Mouse (Mus musculus): ENCODE results near the gene Prr30.
"Not testable (repeated sequence)": the region's sequence is repeated elsewhere in the genome, so short reads cannot be mapped to it uniquely, and the experiment has no call there.

Gene Prr30

DNA sequence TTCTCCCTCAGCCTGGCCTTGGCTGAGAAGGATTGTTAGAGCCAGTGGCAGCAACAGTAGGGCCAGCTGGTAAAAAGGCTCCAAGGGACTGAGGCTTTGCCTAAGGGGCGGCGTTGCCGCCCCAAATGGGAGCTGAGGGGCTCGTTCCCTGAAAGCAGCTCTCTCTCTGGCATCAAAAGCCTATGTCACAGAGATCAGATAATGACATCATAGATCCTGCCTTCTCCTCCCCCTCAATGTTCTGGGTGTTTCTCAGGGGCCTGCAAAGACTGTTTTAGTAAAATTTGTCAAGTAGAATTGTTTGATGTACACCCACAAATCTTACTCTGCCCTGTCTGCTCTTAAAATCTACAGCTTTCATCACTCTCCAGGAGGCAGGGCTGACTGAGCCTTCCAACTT, at the start of gene Prr30:
Gene Prr30 (minus strand): TSS at position 101 of the 400 bp plus-strand sequence.
- no peak for DNase-seq (ENCODE audit: low spot score in 2 of 2)

DNA sequence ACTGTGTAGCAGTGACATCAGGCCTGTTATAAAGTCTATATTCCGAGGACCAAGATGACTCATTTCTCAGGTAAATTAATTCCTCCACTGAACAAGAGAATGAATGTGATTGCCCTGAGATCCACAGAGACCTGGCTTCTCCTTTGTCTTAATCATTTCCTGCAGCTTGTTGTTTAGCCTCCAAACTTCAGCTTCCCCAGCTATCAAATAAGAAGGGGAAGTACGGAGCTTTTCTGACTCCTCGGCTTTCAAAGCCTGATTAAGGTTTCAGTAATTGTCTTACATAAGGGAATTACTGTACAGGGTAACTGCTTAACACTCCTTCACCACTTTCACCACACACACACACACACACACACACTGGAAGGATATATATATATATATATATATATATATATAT, 46.7 kb upstream of the Prr30 start:
- DNase-seq (ENCODE audit: low spot score in 2 of 2), result no peak

DNA sequence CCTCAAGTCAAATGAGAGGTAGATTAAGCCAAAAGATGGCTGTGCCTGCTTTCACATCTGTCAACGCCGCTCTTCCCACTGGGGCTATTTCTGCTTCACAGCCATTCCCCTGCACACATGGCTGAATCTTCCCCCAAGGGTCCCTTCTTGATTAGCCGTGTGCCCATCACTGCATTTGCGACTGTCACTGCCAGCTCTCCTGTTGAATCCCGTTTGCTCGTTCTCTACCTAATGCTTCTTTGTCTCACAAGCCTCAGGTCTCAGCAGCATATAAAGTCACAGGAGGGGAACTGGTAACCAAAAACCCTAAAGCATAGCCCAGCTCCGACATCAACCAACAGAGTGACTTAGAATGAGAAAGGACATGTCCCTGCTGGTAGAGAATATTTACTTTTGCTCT, 45.6 kb upstream of the Prr30 start:
- no peak for DNase-seq (ENCODE audit: low spot score in 2 of 2)

DNA sequence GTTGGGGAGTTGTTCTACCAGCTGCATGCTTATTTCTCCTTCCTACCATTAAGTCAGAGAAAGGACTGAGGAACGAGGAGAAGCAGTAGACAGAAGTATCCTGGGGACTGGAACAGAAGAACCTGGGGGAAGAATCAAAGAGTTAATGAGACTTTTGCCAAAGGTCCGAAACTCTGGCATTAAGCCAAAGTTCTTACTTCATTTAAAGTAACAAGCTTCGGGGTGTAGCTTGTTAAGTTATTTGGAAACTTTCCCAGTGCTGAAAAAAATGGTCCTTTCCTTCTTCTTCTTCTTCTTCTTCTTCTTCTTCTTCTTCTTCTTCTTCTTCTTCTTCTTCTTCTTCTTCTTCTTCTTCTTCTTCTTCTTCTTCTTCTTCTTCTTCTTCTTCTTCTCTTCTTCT, 44.3 kb upstream of the Prr30 start:
- not testable (repeated sequence) for DNase-seq (ENCODE audit: low spot score in 2 of 2)

DNA sequence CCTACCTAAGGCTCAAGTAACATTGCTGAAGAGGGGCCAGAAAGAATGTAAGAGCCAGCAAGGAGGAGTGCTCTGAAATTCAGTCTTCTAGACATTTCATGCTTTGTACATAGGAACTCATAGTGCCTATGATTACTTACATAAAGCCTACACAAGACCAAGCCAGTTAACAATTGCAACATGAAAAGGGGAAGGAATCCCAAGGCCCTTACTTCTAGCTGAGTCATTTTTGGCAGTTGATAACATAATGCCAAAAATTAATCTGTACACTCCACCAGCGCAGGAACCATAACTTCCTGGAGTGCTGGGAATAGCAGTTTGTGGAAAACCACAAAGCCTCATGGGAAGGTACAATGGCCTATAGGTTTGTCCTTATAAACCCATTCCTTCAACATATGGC, 37.8 kb upstream of the Prr30 start:
- no peak for DNase-seq (ENCODE audit: low spot score in 2 of 2)

DNA sequence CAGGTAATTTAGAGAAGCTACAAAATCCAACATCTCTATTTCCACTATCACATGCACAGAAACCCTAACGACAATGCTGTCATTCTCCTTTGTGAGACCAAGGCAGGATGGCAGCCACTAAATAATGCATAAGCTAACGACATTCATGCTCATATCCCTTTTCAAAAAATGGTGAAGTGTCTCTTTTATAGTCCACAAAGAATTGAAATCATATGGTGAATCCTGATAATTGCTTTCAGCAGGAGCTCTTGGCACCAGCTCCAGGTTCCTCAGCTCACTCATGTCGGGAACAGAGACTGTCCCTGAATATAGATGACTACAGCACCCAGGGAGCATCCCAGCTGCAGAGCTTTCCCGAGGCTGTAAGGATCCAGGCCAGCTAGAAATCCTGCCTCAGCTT, 28.9 kb upstream of the Prr30 start:
- DNase-seq (ENCODE audit: low spot score in 2 of 2), result no peak

GRCm38 (mm10) chr14:101222319-101222718, 22.2 kb upstream of the Prr30 start:
- DNase-seq (ENCODE audit: low spot score in 2 of 2), result no peak

DNA sequence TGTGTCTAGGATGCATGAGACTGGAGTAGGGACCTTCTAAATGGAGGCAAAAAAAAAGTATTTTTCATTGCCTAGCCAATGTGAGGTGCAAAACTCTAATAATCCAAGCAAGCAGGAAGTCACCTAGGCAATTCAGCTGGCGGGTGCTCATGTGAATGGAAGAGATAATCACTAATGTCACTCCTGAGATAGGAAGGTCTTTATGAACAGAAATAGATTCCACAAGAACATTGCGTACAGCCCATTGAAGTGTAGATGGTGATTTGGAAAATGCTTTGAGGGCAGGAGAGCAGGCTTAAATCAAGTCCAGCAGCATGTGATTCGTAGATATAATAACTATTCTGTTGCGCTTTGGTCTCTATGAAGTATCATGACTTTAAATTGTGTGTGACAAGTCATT, 27.9 kb downstream of the Prr30 start:
- no peak for DNase-seq (ENCODE audit: low spot score in 2 of 2)
